Mouse (Mus musculus) lung, postnatal 0 days (tissue): ENCODE measurements around the gene Nup214. TPM values are rescaled to one million over a fixed set of nuclear protein-coding genes. Genes with fewer than 3 reads are reported as not detected.
A peak's percentile ranks its signal among the peaks of the same experiment; 100 is the strongest.

ENCODE experiments used
- ATAC-seq: fragments of 200-750 bp; cut with Nextera tagmentation; 2 replicates; pipeline ENCODE4 v1.8.0; 2017; ENCODE audit warnings: moderate library complexity
- DNase-seq: peaks from one replicate; pipeline ENCODE4 v3.0.0-alpha.2; 2016; ENCODE audit warnings: low spot score
- H3K27ac ChIP-seq: fragments of 300-500 bp; sonication (generic); 2 replicates; pipeline ENCODE4 v1.5.1; 2014; ENCODE audit warnings: antibody characterized with exemption, mild to moderate bottlenecking, low read length, mixed read lengths
- H3K27me3 ChIP-seq: fragments of 300-500 bp; sonication (generic); replicated peaks from 2 replicates; pipeline ENCODE4 v1.6.1; 2014; ENCODE audit warnings: low read length, mixed read lengths; ENCODE audit not compliant: insufficient read depth
- H3K36me3 ChIP-seq: fragments of 300-500 bp; sonication (generic); 2 replicates; pipeline ENCODE4 v1.6.1; 2014; ENCODE audit warnings: low read length, mixed read lengths; ENCODE audit not compliant: insufficient read depth
- H3K4me1 ChIP-seq: fragments of 300-500 bp; sonication (generic); 2 replicates; pipeline ENCODE4 v1.6.1; 2014; ENCODE audit warnings: antibody characterized with exemption, low read depth, low read length, mixed read lengths; ENCODE audit not compliant: insufficient read depth
- H3K4me2 ChIP-seq: fragments of 300-500 bp; sonication (generic); replicated peaks from 2 replicates; pipeline ENCODE4 v1.6.1; 2014; ENCODE audit warnings: low read depth, mild to moderate bottlenecking, low read length, moderate library complexity, mixed read lengths
- H3K4me3 ChIP-seq: fragments of 300-500 bp; sonication (generic); 2 replicates; pipeline ENCODE4 v1.5.1; 2014; ENCODE audit warnings: low read depth, low read length
- H3K9ac ChIP-seq: fragments of 300-500 bp; sonication (generic); replicated peaks from 2 replicates; pipeline ENCODE4 v1.6.1; 2014; ENCODE audit warnings: low read depth, mild to moderate bottlenecking
- H3K9me3 ChIP-seq: fragments of 300-500 bp; sonication (generic); 2 replicates; pipeline ENCODE4 v1.6.1; 2016; ENCODE audit warnings: low read length, mixed read lengths
- CTCF ChIP-seq: IDR thresholded peaks from 2 replicates; pipeline ENCODE4 v1.5.1; 2016; ENCODE audit warnings: antibody characterized with exemption, mild to moderate bottlenecking
- EP300 ChIP-seq: IDR thresholded peaks from 2 replicates; pipeline ENCODE4 v1.6.1; 2016; ENCODE audit warnings: antibody characterized with exemption, mild to moderate bottlenecking, control low read depth
- WGBS: fragments of 180-500 bp; shearing (Covaris S2); extraction: QIAGEN DNeasy Blood & Tissue Kit; methylation state at CpG from one replicate; pipeline ENCODE4 v1.1.7; 2014; 5-methylcytosine and 5-hydroxymethylcytosine counted together
- polyA plus RNA-seq: library from polyadenylated mRNA; unstranded; fragments of >200 nt; fragmentation: Nextera tagmentation; extraction: Ambion mirVana; gene quantifications from 2 replicates; pipeline ENCODE4 v1.2.1, GENCODE M21; 2015

Nup214 gene
- polyA plus RNA-seq, 1 experiment from 2014 or later, result 57.1 TPM

DNA sequence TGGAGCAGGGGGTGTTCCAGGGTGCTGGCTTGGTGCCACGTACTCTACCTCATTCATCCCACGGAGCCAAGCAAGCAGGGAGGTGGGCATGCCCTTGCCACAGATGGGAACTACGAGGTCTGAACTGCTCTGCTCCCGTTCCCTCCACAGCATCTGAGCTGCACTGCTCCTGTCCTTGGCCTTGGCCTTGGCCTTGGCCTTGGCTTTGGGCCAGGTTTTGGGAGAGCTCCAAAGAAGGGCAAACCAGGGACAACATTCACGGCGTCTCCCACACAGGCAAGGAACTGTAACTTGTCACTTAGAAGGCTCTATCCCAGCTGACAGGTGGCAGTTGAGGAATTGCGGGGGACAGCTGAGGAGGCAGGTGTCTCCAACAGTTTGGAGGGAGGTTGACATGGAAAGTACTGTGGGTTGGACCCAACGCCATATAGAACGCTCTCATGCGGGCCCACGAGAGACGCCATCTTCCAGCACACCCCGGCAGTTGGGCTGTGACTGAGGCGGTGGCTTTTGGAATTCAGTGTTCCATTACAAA, 105.0 kb downstream of the Nup214 start:
- WGBS, result 79% methylated on average over 14 of the region's 14 CpGs
- ATAC-seq (no peak), DNase-seq (no peak)
- TF ChIP-seq CTCF (no peak), EP300 (no peak)
- Histone ChIP-seq H3K9ac (no peak overlapping the region), H3K27ac (peak overlapping the region; percentile 68), H3K27me3 (peaks cover 23% of the 10 kb centered on the region), H3K4me1 (peaks cover 3% of the 10 kb centered on the region; the same call in 1 of the 2 replicates), H3K36me3 (no peaks in the 10 kb centered on the region), H3K9me3 (no peaks in the 10 kb centered on the region), H3K4me2 (no peak overlapping the region), H3K4me3 (no peak overlapping the region)

DNA sequence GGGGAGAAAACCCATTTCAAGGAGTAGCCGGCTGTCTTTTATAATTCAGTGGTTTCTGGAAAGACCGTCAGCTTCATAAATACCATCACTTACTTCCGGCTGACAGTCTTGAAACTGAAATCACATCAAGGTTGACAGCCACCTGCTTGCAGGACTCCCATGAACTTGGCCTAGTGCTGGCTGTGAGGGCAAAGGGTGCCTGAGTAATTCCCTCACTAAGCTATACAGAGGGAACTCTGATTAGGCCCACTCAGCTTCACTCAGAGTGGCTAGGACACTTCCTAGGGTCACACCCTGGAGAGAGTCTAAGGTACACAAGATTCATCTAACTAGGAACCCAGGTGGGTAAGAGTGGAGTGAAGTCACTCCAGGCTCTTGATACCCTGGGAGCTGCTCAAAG, 106.4 kb downstream of the Nup214 start:
- WGBS, result 65% methylated on average over 3 of the region's 3 CpGs
- H3K27me3 ChIP-seq, result peaks cover 25% of the 10 kb centered on the region
- no peak overlapping the region for H3K27ac ChIP-seq
- no peak for ATAC-seq
- TF ChIP-seq EP300 (no peak), CTCF (no peak)
- H3K9ac ChIP-seq, result no peak overlapping the region
- DNase-seq, result no peak
- no peaks in the 10 kb centered on the region for H3K9me3 ChIP-seq
- no peaks in the 10 kb centered on the region for H3K36me3 ChIP-seq
- H3K4me3 ChIP-seq, result no peak overlapping the region
- no peak overlapping the region for H3K4me2 ChIP-seq
- H3K4me1 ChIP-seq, result peaks cover 5% of the 10 kb centered on the region; the same call in 1 of the 2 replicates

DNA sequence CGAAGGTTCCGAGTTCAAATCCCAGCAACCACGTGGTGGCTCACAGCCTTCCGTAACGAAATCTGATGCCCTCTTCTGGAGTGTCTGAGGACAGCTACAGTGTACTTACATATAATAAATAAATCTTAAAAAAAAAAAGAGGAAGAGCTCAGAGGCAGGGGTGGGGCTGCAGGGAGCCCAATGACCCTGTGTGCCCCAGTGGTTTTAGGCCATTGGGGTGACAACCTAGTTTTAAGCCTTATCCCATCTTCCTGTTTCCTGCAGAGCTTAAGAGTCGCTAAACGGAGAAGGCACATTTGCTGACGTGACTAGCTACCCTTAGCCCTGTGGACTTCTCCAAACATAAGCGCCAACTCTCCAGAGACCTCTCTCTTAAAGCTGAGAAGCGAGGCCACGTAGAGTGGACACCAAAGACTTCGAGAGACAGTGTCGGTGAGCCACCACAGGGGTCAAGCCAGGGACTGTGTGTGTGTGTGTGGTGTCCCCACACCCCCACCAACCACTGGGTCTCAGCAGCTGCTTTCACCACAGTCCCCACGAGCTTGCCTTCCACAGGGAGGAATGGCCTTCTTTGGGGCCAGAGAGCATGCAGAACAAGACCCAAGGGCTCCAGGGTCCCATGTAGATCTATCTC, 107.2 kb downstream of the Nup214 start:
- peak overlapping the region; percentile 57; the same call in 1 of the 2 replicates for H3K4me3 ChIP-seq
- WGBS, result 60% methylated on average over 14 of the region's 14 CpGs
- no peak overlapping the region for H3K27ac ChIP-seq

DNA sequence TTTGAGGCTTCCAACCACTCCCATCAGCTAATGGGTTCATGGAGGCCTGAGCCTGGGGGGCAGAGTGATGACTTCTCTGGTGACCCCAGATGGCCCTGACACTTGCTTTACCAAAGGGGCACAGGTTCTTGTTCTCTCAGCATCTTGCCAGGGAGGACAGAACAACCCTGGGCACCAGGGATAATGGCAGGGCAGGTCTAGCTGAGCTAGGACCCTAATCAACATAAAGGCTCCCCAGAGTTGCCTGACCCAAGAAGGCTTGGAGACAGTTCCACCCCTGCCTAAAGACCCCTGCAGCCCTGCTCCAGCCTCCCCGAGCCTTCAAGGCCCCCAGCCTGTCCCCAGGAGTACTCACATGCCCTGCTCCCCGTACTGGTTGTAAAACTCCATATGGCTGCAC, 108.0 kb downstream of the Nup214 start:
- peak overlapping the region; percentile 57; the same call in 1 of the 2 replicates for H3K4me3 ChIP-seq
- 44% methylated on average over 2 of the region's 2 CpGs for WGBS
- H3K4me2 ChIP-seq, result peak overlapping the region; percentile 86
- peaks cover 5% of the 10 kb centered on the region; the same call in 1 of the 2 replicates for H3K4me1 ChIP-seq
- no peaks in the 10 kb centered on the region for H3K36me3 ChIP-seq
- no peaks in the 10 kb centered on the region for H3K9me3 ChIP-seq
- no peak for DNase-seq
- peaks cover 25% of the 10 kb centered on the region for H3K27me3 ChIP-seq
- ATAC-seq, result no peak
- H3K9ac ChIP-seq, result 0 out of 2 replicates have a peak overlapping the region, but pooled peaks have one; percentile 5
- TF ChIP-seq EP300, result no peak
- TF ChIP-seq CTCF, result no peak
- H3K27ac ChIP-seq, result peak overlapping the region; percentile 26; the same call in 1 of the 2 replicates

More for the DNA sequence above, 107.2 kb downstream of the Nup214 start:
- no peaks in the 10 kb centered on the region for H3K36me3 ChIP-seq
- peak overlapping the region; percentile 86 for H3K4me2 ChIP-seq
- H3K9me3 ChIP-seq, result no peaks in the 10 kb centered on the region
- peaks cover 5% of the 10 kb centered on the region; the same call in 1 of the 2 replicates for H3K4me1 ChIP-seq
- TF ChIP-seq CTCF (no peak), EP300 (no peak)
- DNase-seq, result peak; percentile 41
- H3K9ac ChIP-seq, result no peak overlapping the region
- ATAC-seq, result no peak
- H3K27me3 ChIP-seq, result peaks cover 25% of the 10 kb centered on the region

DNA sequence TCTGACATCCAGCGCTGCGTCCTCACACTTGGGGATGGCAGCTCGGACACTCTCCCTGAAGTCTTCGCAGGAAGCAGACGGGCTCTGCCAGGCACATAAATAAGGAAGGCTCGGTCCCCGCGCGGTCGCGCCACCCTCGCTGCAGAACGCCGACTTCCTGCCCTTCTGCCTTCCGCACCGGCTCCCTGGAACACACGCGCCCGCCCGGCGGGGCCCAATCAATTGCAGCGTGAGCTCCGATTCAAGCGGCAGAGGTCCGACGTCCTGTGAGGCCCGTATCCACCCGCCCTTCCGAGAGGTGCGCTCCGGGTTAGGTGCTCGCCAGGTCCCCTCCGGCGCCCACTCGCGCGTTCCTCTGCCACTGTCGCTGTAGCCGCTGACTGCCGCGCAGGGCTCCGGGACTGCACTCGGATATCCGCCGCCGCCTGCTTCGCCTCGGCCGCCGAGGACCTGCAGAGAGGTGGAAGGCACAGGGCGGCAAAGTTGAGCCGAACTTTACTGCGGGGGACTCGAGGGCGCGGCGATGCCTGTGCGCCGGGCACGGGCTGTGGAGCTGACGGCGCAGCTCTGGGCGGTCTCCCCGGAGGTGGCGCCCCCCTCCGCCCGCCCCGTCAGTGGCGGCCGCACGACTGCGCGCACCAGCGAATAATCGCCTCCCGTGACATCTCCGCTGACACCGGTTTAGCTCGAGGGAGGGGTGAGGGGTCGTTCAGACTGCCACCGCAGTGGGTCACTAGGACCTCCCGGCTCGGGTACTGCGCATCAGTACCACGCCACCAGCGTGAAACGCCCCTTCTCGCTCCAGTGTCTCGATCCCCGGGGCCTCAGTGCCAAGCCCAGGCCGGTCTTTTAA, 109.1 kb downstream of the Nup214 start:
- H3K4me1 ChIP-seq, result peaks cover 5% of the 10 kb centered on the region; the same call in 1 of the 2 replicates
- H3K27me3 ChIP-seq, result peaks cover 28% of the 10 kb centered on the region
- H3K4me3 ChIP-seq, result peak overlapping the region; percentile 57
- H3K36me3 ChIP-seq, result no peaks in the 10 kb centered on the region
- no peak overlapping the region for H3K27ac ChIP-seq
- H3K4me2 ChIP-seq, result peak overlapping the region; percentile 86
- H3K9me3 ChIP-seq, result no peaks in the 10 kb centered on the region
- under 1% methylated on average over 78 of the region's 91 CpGs for WGBS
- TF ChIP-seq CTCF, result peak; percentile 35
- no peak for TF ChIP-seq EP300
- DNase-seq (peak; percentile 36), ATAC-seq (peak; percentile 52)
- 0 out of 2 replicates have a peak overlapping the region, but pooled peaks have one; percentile 26 for H3K9ac ChIP-seq
